ENCODE assay signal across 7 mouse cellular contexts in genomic region chr2:33754317-33754633, GRCm38 (mm10).
DNase-seq lines count a peak whose midpoint lies in the region; ATAC-seq and TF ChIP-seq lines count a peak whose summit lies in the region.

No protein-coding gene starts in this region.

- peak overlapping the region; percentile 54; the same call in 1 of the 2 replicates for H3K27ac ChIP-seq in kidney, postnatal 0 days
- H3K27ac ChIP-seq in forebrain, embryonic 13.5 days, result peak overlapping the region; percentile 62; the same call in 1 of the 2 replicates
- peak overlapping the region; percentile 84 for H3K27ac ChIP-seq in limb, embryonic 10.5 days
- H3K27ac ChIP-seq in neural tube, embryonic 14.5 days (ENCODE audit: low read depth, low read length), result peak overlapping the region; percentile 23; the same call in 1 of the 2 replicates

- no peak for TF ChIP-seq CTCF in kidney, postnatal 0 days (IDR thresholded peaks at IDR 0.05; ENCODE audit: low read depth)

- no peak overlapping the region for H3K9ac ChIP-seq in kidney, postnatal 0 days (ENCODE audit: low read depth, low read length)
- peak overlapping the region; percentile 17; the same call in 1 of the 2 replicates for H3K9ac ChIP-seq in forebrain, embryonic 13.5 days
- H3K9ac ChIP-seq in neural tube, embryonic 14.5 days (replicated peaks; ENCODE audit: low read depth, low read length), result 0 out of 2 replicates have a peak overlapping the region, but pooled peaks have one; percentile 25

- H3K27me3 ChIP-seq in kidney, postnatal 0 days (ENCODE audit: insufficient read depth, low read length), result no peaks in the 10 kb centered on the region
- H3K27me3 ChIP-seq in forebrain, embryonic 13.5 days, result peaks cover 16% of the 10 kb centered on the region
- 0 out of 2 replicates have a peak, but pooled peaks cover 3% of the 10 kb centered on the region for H3K27me3 ChIP-seq in limb, embryonic 10.5 days (ENCODE audit: low read depth, poor library complexity, severe bottlenecking)
- no peaks in the 10 kb centered on the region for H3K27me3 ChIP-seq in neural tube, embryonic 14.5 days (ENCODE audit: control insufficient read depth, insufficient read depth, low read length)

- no peak overlapping the region for H3K4me3 ChIP-seq in kidney, postnatal 0 days (replicated peaks; ENCODE audit: low read depth, low read length)
- no peak overlapping the region for H3K4me3 ChIP-seq in forebrain, embryonic 13.5 days
- no peak overlapping the region for H3K4me3 ChIP-seq in limb, embryonic 10.5 days
- H3K4me3 ChIP-seq in neural tube, embryonic 14.5 days (ENCODE audit: low read depth, low read length), result no peak overlapping the region

- peaks cover 21% of the 10 kb centered on the region for H3K4me1 ChIP-seq in kidney, postnatal 0 days (replicated peaks; ENCODE audit: insufficient read depth, low read length)
- peaks cover 57% of the 10 kb centered on the region for H3K4me1 ChIP-seq in forebrain, embryonic 13.5 days
- H3K4me1 ChIP-seq in limb, embryonic 10.5 days, result peaks cover 62% of the 10 kb centered on the region
- H3K4me1 ChIP-seq in neural tube, embryonic 14.5 days (ENCODE audit: control insufficient read depth, insufficient read depth, low read length), result peaks cover 33% of the 10 kb centered on the region

- no peak for ATAC-seq in kidney, postnatal 0 days (replicated peaks; ENCODE audit: low FRiP score, low read depth)
- peak; percentile 55 for ATAC-seq in forebrain, embryonic 13.5 days
- ATAC-seq in neural tube, embryonic 14.5 days (ENCODE audit: low read depth), result no peak

- 65% methylated on average over 3 of the region's 3 CpGs for WGBS in kidney, postnatal 0 days
- WGBS in forebrain, embryonic 13.5 days, result 56% methylated on average over 3 of the region's 3 CpGs
- WGBS in limb, embryonic 10.5 days, result 82% methylated on average over 3 of the region's 3 CpGs
- WGBS in neural tube, embryonic 14.5 days, result 74% methylated on average over 3 of the region's 3 CpGs

- no peak overlapping the region for H3K4me2 ChIP-seq in kidney, postnatal 0 days (ENCODE audit: low read length)
- peak overlapping the region; percentile 14 for H3K4me2 ChIP-seq in forebrain, embryonic 13.5 days
- no peak overlapping the region for H3K4me2 ChIP-seq in neural tube, embryonic 14.5 days (ENCODE audit: low read depth, low read length)

- H3K36me3 ChIP-seq in kidney, postnatal 0 days (ENCODE audit: insufficient read depth, low read length), result 0 out of 2 replicates have a peak, but pooled peaks cover 11% of the 10 kb centered on the region
- peaks cover 21% of the 10 kb centered on the region for H3K36me3 ChIP-seq in forebrain, embryonic 13.5 days (ENCODE audit: poor library complexity, severe bottlenecking)
- H3K36me3 ChIP-seq in limb, embryonic 10.5 days, result peaks cover 18% of the 10 kb centered on the region
- H3K36me3 ChIP-seq in neural tube, embryonic 14.5 days (ENCODE audit: control insufficient read depth, insufficient read depth, low read length), result 0 out of 2 replicates have a peak, but pooled peaks cover 7% of the 10 kb centered on the region

- no peak for DNase-seq in kidney, postnatal 0 days (ENCODE audit: low spot score)
- DNase-seq in kidney, adult 8-10 months, result no peak
- no peak for DNase-seq in limb, embryonic 10.5 days (ENCODE audit: low spot score)
- DNase-seq in right cerebral cortex, postnatal 4 days, result no peak
- DNase-seq in thymus, postnatal 25 days, result no peak

- no peaks in the 10 kb centered on the region for H3K9me3 ChIP-seq in kidney, postnatal 0 days (replicated peaks; ENCODE audit: low read length)
- H3K9me3 ChIP-seq in forebrain, embryonic 13.5 days (replicated peaks), result no peaks in the 10 kb centered on the region
- H3K9me3 ChIP-seq in limb, embryonic 10.5 days (replicated peaks), result no peaks in the 10 kb centered on the region
- no peaks in the 10 kb centered on the region for H3K9me3 ChIP-seq in neural tube, embryonic 14.5 days (ENCODE audit: control insufficient read depth, low read length)

Comparison
In these comparisons a context has a peak if more than half of its experiments do, and no peak if none do; other contexts are left out.
1. H3K27ac ChIP-seq: peak in every context shown above with its lines; median percentile 84 in limb, embryonic 10.5 days; 62 in forebrain, embryonic 13.5 days; 54 in kidney, postnatal 0 days; 23 in neural tube, embryonic 14.5 days.